Mouse (Mus musculus): Measurements from ENCODE around the gene Tekt4.

GRCm38 (mm10) chr17:25514055-25514454 is 59.6 kb downstream of the Tekt4 start:
- TF ChIP-seq CTCF (conservative IDR thresholded peaks at IDR 0.05; ENCODE audit: low read length) (no peak), NANOG (IDR thresholded peaks at IDR 0.05; ENCODE audit: borderline replicate concordance, low read length) (no peak), POU5F1 (IDR thresholded peaks at IDR 0.05; ENCODE audit: borderline replicate concordance, low read length) (no peak)
